Mouse (Mus musculus) embryonic facial prominence, embryonic 13.5 days (tissue): ENCODE results near the gene Olfr1412. TPM values are rescaled to one million over a fixed set of nuclear protein-coding genes. Genes with fewer than 3 reads are reported as not detected.

Experiments used
- ATAC-seq: fragments of 200-750 bp; cut with Nextera tagmentation; 2 replicates; pipeline ENCODE4 v1.8.0; 2017; ENCODE audit warnings: low read depth; ENCODE audit not compliant: insufficient number of reproducible peaks, insufficient read depth, low FRiP score, low TSS enrichment
- H3K27ac ChIP-seq: fragments of 300-500 bp; sonication (generic); 2 replicates; pipeline ENCODE4 v1.5.1; 2015; ENCODE audit warnings: moderate library complexity, mild to moderate bottlenecking, inconsistent platforms
- H3K27me3 ChIP-seq: fragments of 300-500 bp; sonication (generic); 2 replicates; pipeline ENCODE4 v1.6.1; 2015; ENCODE audit warnings: mild to moderate bottlenecking, inconsistent platforms
- H3K36me3 ChIP-seq: fragments of 300-500 bp; sonication (generic); 2 replicates; pipeline ENCODE4 v1.6.1; 2015; ENCODE audit warnings: mild to moderate bottlenecking, inconsistent platforms
- H3K4me1 ChIP-seq: fragments of 300-500 bp; sonication (generic); 2 replicates; pipeline ENCODE4 v1.6.1; 2015; ENCODE audit warnings: inconsistent platforms
- H3K4me2 ChIP-seq: fragments of 300-500 bp; sonication (generic); 2 replicates; pipeline ENCODE4 v1.6.1; 2015; ENCODE audit warnings: moderate library complexity, mild to moderate bottlenecking, inconsistent platforms
- H3K4me3 ChIP-seq: fragments of 300-500 bp; sonication (generic); 2 replicates; pipeline ENCODE4 v1.5.1; 2015; ENCODE audit warnings: mild to moderate bottlenecking, inconsistent platforms
- H3K9ac ChIP-seq: fragments of 300-500 bp; sonication (generic); 2 replicates; pipeline ENCODE4 v1.6.1; 2015; ENCODE audit warnings: mild to moderate bottlenecking, inconsistent platforms
- H3K9me3 ChIP-seq: fragments of 300-500 bp; sonication (generic); 2 replicates; pipeline ENCODE4 v1.6.1; 2016; ENCODE audit warnings: inconsistent platforms
- WGBS: fragments of 180-500 bp; shearing (Covaris S2); methylation state at CpG from one replicate; pipeline ENCODE4 v1.1.7; 2015; ENCODE audit warnings: mixed read lengths; 5-methylcytosine and 5-hydroxymethylcytosine counted together
- polyA plus RNA-seq: library from polyadenylated mRNA; unstranded; fragments of >200 nt; fragmentation: Nextera tagmentation; extraction: Ambion mirVana; gene quantifications from 2 replicates; pipeline ENCODE4 v1.2.1, GENCODE M21; 2015

Olfr1412 gene
- 0.07 TPM in 1 of 2 replicates, not detected in the other for polyA plus RNA-seq

DNA sequence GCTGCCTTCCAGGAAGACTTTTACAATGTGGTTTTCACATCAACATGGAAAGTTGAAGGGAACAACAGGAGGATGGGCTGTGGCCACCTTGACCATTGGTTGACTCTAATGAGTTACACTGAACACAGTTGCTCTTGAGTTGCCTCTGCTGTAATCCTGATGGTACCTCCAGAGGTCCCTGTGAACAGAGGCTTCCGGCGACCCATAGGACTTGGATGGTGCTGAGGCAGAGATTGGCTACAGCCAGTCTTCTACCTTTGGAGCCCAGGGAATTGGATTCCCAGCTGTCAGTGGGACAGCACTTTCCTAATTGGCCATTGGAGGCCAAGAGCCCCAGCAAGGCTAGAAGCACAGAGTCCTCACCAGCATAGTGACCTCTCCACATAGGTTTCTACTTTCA is at the start of gene Olfr1412:
Gene Olfr1412 (plus strand): TSS at position 301 of the 400 bp plus-strand sequence.
- Histone ChIP-seq H3K27me3 (no peaks in the 10 kb centered on the region), H3K36me3 (no peaks in the 10 kb centered on the region), H3K9me3 (no peaks in the 10 kb centered on the region), H3K9ac (no peak within 1 kb of the TSS), H3K27ac (no peak within 1 kb of the TSS), H3K4me2 (no peak within 1 kb of the TSS), H3K4me1 (no peaks in the 10 kb centered on the region), H3K4me3 (no peak within 1 kb of the TSS)
- ATAC-seq, result no peak
- WGBS, result 86% methylated on average over 2 of the region's 2 CpGs

DNA sequence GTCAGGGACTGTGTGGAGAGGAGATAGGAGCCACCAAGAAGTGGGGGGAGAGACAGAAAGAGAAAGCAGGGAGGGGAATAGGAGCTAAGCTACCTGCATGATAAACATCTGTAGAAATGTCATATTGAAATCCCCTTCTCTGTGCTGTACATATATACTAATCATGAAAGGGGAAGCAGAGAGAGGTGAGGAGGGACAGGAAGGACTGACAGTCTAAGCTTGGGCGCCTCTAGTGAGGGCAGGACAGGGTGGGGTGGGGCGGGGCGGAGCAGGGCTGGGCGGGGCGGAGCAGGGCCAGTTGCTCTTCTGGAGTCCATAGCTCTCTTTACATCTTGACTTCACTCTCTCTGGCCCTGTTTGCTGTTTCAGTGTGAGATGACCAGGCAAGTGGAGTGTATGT is 48.6 kb upstream of the Olfr1412 start:
- H3K27ac ChIP-seq, result no peak overlapping the region
- no peak for ATAC-seq
- 41% methylated on average over 5 of the region's 5 CpGs for WGBS

DNA sequence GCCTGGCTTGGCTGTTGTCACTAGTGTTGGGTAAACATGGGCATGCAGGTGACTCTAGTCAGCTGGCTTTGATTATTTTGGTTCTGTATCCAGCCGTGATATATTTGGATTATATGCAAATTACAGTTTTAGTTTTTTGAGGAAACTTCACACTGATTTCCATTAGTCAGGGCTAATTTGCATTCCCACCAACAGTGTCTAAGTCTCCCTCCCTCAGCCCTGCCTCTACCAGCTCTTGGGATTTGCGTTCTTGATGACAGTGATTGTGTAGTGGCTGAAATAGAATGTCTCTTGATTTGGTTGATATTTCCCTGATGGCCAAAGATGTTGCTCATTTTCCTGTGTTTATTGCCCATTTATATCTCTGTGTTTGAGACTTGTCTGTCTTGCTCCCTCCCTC is 46.5 kb upstream of the Olfr1412 start:
- H3K4me1 ChIP-seq, result no peaks in the 10 kb centered on the region
- H3K27ac ChIP-seq, result no peak overlapping the region
- H3K9ac ChIP-seq, result no peak overlapping the region
- no peaks in the 10 kb centered on the region for H3K36me3 ChIP-seq
- no peaks in the 10 kb centered on the region for H3K27me3 ChIP-seq
- no peaks in the 10 kb centered on the region for H3K9me3 ChIP-seq
- 43% methylated on average over 2 of the region's 2 CpGs for WGBS
- no peak overlapping the region for H3K4me2 ChIP-seq
- no peak overlapping the region for H3K4me3 ChIP-seq
- ATAC-seq, result no peak

More for the DNA sequence above, 48.6 kb upstream of the Olfr1412 start:
- Histone ChIP-seq H3K4me2 (no peak overlapping the region), H3K9ac (no peak overlapping the region), H3K36me3 (no peaks in the 10 kb centered on the region), H3K9me3 (no peaks in the 10 kb centered on the region), H3K4me3 (no peak overlapping the region), H3K27me3 (no peaks in the 10 kb centered on the region), H3K4me1 (no peaks in the 10 kb centered on the region)

DNA sequence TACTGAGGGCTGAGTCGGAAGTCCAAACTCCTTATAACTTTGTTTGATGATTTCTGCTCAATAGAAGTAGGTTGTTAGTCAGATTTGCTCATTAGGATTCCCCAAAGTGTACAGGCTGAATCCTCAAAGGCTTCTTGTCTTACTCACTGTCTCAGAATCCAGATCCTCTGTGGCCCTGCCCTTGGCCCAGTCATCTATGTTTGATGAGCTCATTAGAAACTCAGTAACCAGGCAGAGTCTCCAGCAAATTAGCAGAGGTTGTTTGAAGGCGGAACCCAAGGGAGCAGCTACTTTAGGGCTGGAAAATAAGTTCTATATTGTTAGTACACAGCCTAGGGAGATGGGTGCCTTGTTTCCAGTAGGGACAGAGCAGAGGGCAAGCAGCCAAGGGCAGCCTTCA is 39.6 kb upstream of the Olfr1412 start:
- H3K36me3 ChIP-seq, result no peaks in the 10 kb centered on the region
- H3K4me3 ChIP-seq, result no peak overlapping the region
- H3K9me3 ChIP-seq, result no peaks in the 10 kb centered on the region
- no peak overlapping the region for H3K9ac ChIP-seq
- 77% methylated on average over 2 of the region's 2 CpGs for WGBS
- H3K27me3 ChIP-seq, result 0 out of 2 replicates have a peak, but pooled peaks cover 3% of the 10 kb centered on the region
- no peak overlapping the region for H3K27ac ChIP-seq
- H3K4me1 ChIP-seq, result no peaks in the 10 kb centered on the region
- no peak for ATAC-seq
- no peak overlapping the region for H3K4me2 ChIP-seq

DNA sequence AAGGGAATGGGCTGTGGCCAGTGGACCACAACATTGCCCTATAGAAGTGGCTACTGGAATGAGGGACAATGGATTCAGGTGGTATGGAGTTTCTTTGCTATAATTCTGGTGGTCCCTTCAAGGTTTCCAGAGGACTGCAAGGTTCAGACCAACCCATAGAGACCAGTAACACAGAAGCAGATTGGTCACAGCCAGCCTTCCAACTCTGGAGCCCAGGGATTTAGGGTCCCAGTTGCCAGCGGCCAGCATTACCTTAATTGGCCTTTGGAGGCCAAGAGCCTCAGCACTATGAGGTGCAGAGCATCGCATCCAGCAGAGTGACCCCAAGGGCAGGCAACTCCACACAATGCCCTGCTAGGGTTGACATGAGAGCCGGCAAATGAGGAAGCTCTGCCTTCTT is 14.6 kb upstream of the Olfr1412 start, which contains the start of gene Olfr1413:
Gene Olfr1413 (plus strand): TSS at position 301 of the 400 bp plus-strand sequence.
- no peak within 1 kb of the TSS for H3K4me2 ChIP-seq
- no peak for ATAC-seq
- 81% methylated on average over 3 of the region's 3 CpGs for WGBS

DNA sequence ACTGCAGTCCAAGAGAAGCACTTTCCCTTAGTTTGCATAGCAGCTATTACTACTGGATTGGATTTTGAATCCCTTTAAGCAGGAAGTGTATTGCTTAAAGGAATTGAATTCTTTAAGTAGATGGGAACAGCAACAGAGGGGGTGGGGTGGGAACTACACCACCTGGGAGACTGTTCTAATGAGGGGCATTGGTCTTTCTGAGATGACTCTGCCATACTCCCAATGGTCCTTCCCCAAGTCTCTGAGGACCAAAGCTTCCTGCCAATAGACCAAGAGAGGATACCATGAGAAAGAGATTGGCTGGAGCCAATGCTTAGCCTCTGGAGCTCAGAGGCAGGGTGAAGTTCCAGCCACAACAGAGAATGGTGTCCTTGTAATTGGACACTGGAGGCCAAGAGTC is 8.5 kb downstream of the Olfr1412 start, which contains the start of gene Olfr1411:
Gene Olfr1411 (plus strand): TSS at position 301 of the 400 bp plus-strand sequence.
- H3K27ac ChIP-seq, result no peak within 1 kb of the TSS
- H3K4me3 ChIP-seq, result no peak within 1 kb of the TSS
- no peak within 1 kb of the TSS for H3K9ac ChIP-seq
- no peak for ATAC-seq
- no peak within 1 kb of the TSS for H3K4me2 ChIP-seq
- H3K9me3 ChIP-seq, result no peaks in the 10 kb centered on the region
- no peaks in the 10 kb centered on the region for H3K27me3 ChIP-seq
- no peaks in the 10 kb centered on the region for H3K4me1 ChIP-seq
- no peaks in the 10 kb centered on the region for H3K36me3 ChIP-seq

More for the DNA sequence above, 14.6 kb upstream of the Olfr1412 start, which contains the start of gene Olfr1413:
- Histone ChIP-seq H3K9me3 (no peaks in the 10 kb centered on the region), H3K27me3 (no peaks in the 10 kb centered on the region), H3K4me1 (no peaks in the 10 kb centered on the region), H3K9ac (no peak within 1 kb of the TSS), H3K4me3 (no peak within 1 kb of the TSS), H3K27ac (no peak within 1 kb of the TSS), H3K36me3 (no peaks in the 10 kb centered on the region)

DNA sequence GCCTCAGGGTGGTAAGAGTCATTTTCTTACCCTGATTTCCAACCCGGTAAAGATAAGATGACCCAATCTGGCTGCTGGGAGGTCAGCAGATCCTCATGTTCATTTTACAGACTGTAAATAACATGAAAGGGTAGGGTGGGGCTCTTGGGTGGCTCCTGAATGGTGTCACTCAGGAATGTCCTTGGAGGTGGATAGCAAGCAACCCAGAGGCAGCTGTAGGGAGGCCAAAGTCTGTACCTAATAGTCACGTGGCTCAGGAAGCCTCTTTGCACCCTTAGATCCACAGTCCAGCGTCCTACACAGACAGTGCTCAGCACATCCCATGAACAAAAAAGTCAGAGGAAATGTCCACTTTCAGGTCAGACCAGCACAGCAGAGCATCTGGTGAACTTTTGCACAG is 10.4 kb downstream of the Olfr1412 start:
- 79% methylated on average over 3 of the region's 3 CpGs for WGBS
- Histone ChIP-seq H3K9me3 (no peaks in the 10 kb centered on the region), H3K27me3 (no peaks in the 10 kb centered on the region), H3K4me2 (no peak overlapping the region), H3K4me1 (no peaks in the 10 kb centered on the region), H3K4me3 (no peak overlapping the region), H3K36me3 (no peaks in the 10 kb centered on the region), H3K27ac (no peak overlapping the region), H3K9ac (no peak overlapping the region)
- ATAC-seq, result no peak

DNA sequence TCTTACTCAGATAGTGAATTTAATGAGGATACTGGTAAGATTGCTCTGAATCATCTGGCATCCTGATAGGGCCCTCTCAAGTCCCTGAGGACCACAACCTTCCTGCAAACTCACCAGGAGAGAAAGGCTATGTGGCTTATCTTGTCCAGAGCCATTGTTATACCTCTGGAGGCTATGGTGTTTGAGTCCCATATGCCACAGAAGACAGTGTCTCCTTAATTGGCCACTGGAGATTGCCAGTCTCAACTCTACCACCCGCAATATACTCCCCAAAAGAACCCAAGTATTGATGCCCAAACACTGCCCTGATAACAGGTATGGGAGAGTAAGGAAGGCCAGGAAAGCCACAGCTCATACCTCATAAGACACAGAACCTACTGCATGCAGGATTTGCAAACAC is 19.9 kb downstream of the Olfr1412 start, which contains the start of gene Olfr1410:
Gene Olfr1410 (plus strand): TSS at position 301 of the 400 bp plus-strand sequence.
- H3K9ac ChIP-seq, result no peak within 1 kb of the TSS
- WGBS, result 83% methylated on average over 1 of the region's 1 CpGs
- no peak for ATAC-seq

DNA sequence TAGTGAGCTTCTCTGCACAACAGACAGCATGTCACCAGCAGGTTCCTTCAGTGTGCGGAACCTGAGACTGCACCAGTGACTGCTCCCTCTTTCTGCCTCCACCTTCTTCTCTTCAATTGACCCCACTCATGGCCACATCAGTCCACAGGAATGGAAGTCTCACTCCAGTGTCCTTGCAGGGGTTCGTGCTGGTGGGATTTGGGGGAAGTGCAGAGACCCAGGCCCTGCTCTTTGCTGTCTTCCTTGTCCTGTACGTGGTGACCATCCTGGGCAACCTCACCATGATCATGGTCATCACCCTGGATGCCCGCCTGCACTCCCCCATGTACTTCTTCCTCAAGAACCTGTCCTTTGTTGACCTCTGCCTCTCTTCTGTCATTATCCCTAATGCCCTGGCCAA is 22.1 kb downstream of the Olfr1412 start:
- Histone ChIP-seq H3K9ac (no peak overlapping the region), H3K4me1 (no peaks in the 10 kb centered on the region), H3K9me3 (no peaks in the 10 kb centered on the region; the same call in 1 of the 2 replicates), H3K4me2 (no peak overlapping the region), H3K36me3 (no peaks in the 10 kb centered on the region), H3K27me3 (peaks cover 4% of the 10 kb centered on the region; the same call in 1 of the 2 replicates), H3K27ac (no peak overlapping the region), H3K4me3 (no peak overlapping the region)
- WGBS, result 83% methylated on average over 4 of the region's 4 CpGs
- ATAC-seq, result no peak

More for the DNA sequence above, 19.9 kb downstream of the Olfr1412 start, which contains the start of gene Olfr1410:
- Histone ChIP-seq H3K4me1 (no peaks in the 10 kb centered on the region), H3K9me3 (no peaks in the 10 kb centered on the region; the same call in 1 of the 2 replicates), H3K36me3 (no peaks in the 10 kb centered on the region), H3K4me2 (no peak within 1 kb of the TSS), H3K27ac (no peak within 1 kb of the TSS), H3K4me3 (no peak within 1 kb of the TSS), H3K27me3 (no peaks in the 10 kb centered on the region)

DNA sequence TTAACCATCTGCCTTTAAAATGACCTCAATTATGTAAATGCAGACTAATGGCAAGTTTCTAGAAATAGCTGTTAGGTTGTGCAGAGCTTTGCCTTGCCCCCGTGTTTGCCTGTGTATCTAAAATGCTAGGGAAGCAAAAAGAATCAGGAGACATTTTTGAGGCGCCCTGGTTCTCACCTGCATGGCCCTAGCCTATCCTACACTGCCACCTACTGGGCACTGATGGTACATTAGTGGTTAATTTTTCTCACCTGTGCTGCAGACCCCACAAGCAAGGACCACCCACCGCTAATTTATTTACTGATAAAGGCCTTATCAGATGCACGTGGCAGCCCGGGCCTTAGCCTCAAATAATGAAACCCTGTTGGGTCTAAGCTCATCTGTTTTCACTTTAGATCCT is 25.4 kb downstream of the Olfr1412 start:
- Histone ChIP-seq H3K27me3 (peaks cover 10% of the 10 kb centered on the region; the same call in 1 of the 2 replicates), H3K9me3 (no peaks in the 10 kb centered on the region; the same call in 1 of the 2 replicates), H3K4me1 (no peaks in the 10 kb centered on the region), H3K4me2 (no peak overlapping the region), H3K27ac (no peak overlapping the region), H3K36me3 (no peaks in the 10 kb centered on the region), H3K9ac (no peak overlapping the region), H3K4me3 (no peak overlapping the region)
- ATAC-seq, result no peak
- 6% methylated on average over 5 of the region's 5 CpGs for WGBS

DNA sequence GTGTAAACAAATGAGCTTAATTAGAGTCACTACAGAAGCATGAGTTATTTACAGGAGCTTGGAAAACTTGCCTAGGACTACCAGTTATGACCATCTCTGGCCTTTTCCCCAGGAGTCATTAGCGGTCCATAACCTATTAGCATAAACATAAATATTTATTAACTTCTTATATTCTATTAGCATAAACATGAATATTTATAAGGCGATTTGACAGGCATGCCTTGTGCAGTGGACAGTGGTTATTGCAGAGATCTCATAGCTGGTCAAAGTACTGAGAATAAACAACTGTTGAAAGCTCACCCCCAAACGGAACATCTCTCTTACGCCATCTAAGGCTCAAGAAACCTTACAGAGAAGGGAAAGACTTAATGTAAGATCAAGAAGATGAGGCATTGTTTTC is 27.6 kb downstream of the Olfr1412 start:
- ATAC-seq, result no peak

DNA sequence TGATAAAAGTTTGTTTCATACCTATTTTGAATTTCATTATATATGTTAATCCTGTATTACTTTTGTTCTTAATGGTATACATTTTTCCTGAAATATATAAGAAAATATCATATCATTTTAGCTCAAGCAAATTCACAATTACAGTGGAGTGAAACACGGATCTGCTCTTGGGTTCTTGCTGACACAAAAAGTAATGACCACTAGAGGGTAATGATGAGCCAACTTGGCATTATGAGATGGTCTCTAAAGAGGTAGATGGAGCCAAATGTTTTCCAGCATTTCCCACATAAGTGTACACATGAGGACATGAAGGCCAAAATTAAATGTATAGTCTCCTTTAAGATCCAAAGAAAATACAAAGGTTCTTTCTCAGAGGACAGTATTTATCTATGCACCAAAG is 28.9 kb downstream of the Olfr1412 start:
- no peak overlapping the region for H3K27ac ChIP-seq
- H3K4me3 ChIP-seq, result no peak overlapping the region
- H3K4me1 ChIP-seq, result no peaks in the 10 kb centered on the region
- no peak overlapping the region for H3K9ac ChIP-seq
- 18% methylated on average over 1 of the region's 1 CpGs for WGBS
- ATAC-seq, result no peak
- H3K9me3 ChIP-seq, result no peaks in the 10 kb centered on the region; the same call in 1 of the 2 replicates
- no peak overlapping the region for H3K4me2 ChIP-seq
- H3K36me3 ChIP-seq, result no peaks in the 10 kb centered on the region
- peaks cover 18% of the 10 kb centered on the region for H3K27me3 ChIP-seq

More for the DNA sequence above, 27.6 kb downstream of the Olfr1412 start:
- H3K4me1 ChIP-seq, result no peaks in the 10 kb centered on the region
- no peak overlapping the region for H3K4me3 ChIP-seq
- H3K36me3 ChIP-seq, result no peaks in the 10 kb centered on the region
- peaks cover 15% of the 10 kb centered on the region for H3K27me3 ChIP-seq
- H3K4me2 ChIP-seq, result no peak overlapping the region
- WGBS, result 48% methylated on average over 4 of the region's 4 CpGs
- H3K27ac ChIP-seq, result no peak overlapping the region
- no peak overlapping the region for H3K9ac ChIP-seq
- no peaks in the 10 kb centered on the region; the same call in 1 of the 2 replicates for H3K9me3 ChIP-seq
